Mouse (Mus musculus): Measurements from ENCODE around the gene Itih2. TPM values are rescaled to one million over a fixed set of nuclear protein-coding genes. Genes with fewer than 3 reads are reported as not detected.

The Itih2 gene
- polyA plus RNA-seq, 1 experiment from 2014 or later, result 3.4 TPM

- Histone ChIP-seq H3K27me3 (ENCODE audit: control insufficient read depth, insufficient read depth, low read length) (no peaks in the 10 kb centered on the region), H3K36me3 (replicated peaks; ENCODE audit: control insufficient read depth, insufficient read depth) (peaks cover 29% of the 10 kb centered on the region), H3K9ac (no peak overlapping the region), H3K9me3 (ENCODE audit: control insufficient read depth, low read length) (no peaks in the 10 kb centered on the region), H3K27ac (no peak overlapping the region), H3K4me2 (replicated peaks) (no peak overlapping the region), H3K4me3 (replicated peaks; ENCODE audit: low read length) (no peak overlapping the region), H3K4me1 (replicated peaks; ENCODE audit: control insufficient read depth, insufficient read depth, low read length) (0 out of 2 replicates have a peak, but pooled peaks cover 2% of the 10 kb centered on the region)
- WGBS, result 92% methylated on average over 7 of the region's 7 CpGs
- no peak for DNase-seq (ENCODE audit: low spot score)
- no peak for ATAC-seq (ENCODE audit: low FRiP score)
Measured at GRCm38 (mm10) chr2:10071751-10072150, 59.4 kb downstream of the Itih2 start.

GRCm38 (mm10) chr2:10058836-10059235 lies 72.4 kb downstream of the Itih2 start:
- Histone ChIP-seq H3K4me3 (replicated peaks; ENCODE audit: low read length) (no peak overlapping the region), H3K27ac (no peak overlapping the region), H3K36me3 (replicated peaks; ENCODE audit: control insufficient read depth, insufficient read depth) (peaks cover 97% of the 10 kb centered on the region), H3K9me3 (ENCODE audit: control insufficient read depth, low read length) (no peaks in the 10 kb centered on the region), H3K4me2 (replicated peaks) (no peak overlapping the region), H3K27me3 (ENCODE audit: control insufficient read depth, insufficient read depth, low read length) (no peaks in the 10 kb centered on the region), H3K9ac (no peak overlapping the region), H3K4me1 (replicated peaks; ENCODE audit: control insufficient read depth, insufficient read depth, low read length) (no peaks in the 10 kb centered on the region)
- no peak for ATAC-seq (ENCODE audit: low FRiP score)
- no peak for DNase-seq (ENCODE audit: low spot score)
- WGBS, result 88% methylated on average over 5 of the region's 5 CpGs

GRCm38 (mm10) chr2:10051996-10052395 lies 79.2 kb downstream of the Itih2 start:
- WGBS, result 100% methylated on average over 1 of the region's 1 CpGs
- no peak for ATAC-seq (ENCODE audit: low FRiP score)

GRCm38 (mm10) chr2:10050878-10051277 lies 80.3 kb downstream of the Itih2 start:
- Histone ChIP-seq H3K9ac (no peak overlapping the region), H3K4me3 (replicated peaks; ENCODE audit: low read length) (no peak overlapping the region), H3K9me3 (ENCODE audit: control insufficient read depth, low read length) (no peaks in the 10 kb centered on the region), H3K36me3 (replicated peaks; ENCODE audit: control insufficient read depth, insufficient read depth) (peaks cover 23% of the 10 kb centered on the region), H3K4me1 (replicated peaks; ENCODE audit: control insufficient read depth, insufficient read depth, low read length) (peaks cover 19% of the 10 kb centered on the region), H3K4me2 (replicated peaks) (no peak overlapping the region), H3K27me3 (ENCODE audit: control insufficient read depth, insufficient read depth, low read length) (no peaks in the 10 kb centered on the region), H3K27ac (no peak overlapping the region)
- ATAC-seq (ENCODE audit: low FRiP score) (no peak), DNase-seq (ENCODE audit: low spot score) (no peak)
- WGBS, result 89% methylated on average over 3 of the region's 3 CpGs

More at GRCm38 (mm10) chr2:10051996-10052395, 79.2 kb downstream of the Itih2 start:
- H3K4me1 ChIP-seq (replicated peaks; ENCODE audit: control insufficient read depth, insufficient read depth, low read length), result peaks cover 12% of the 10 kb centered on the region
- H3K9ac ChIP-seq, result no peak overlapping the region
- H3K4me3 ChIP-seq (replicated peaks; ENCODE audit: low read length), result no peak overlapping the region
- H3K36me3 ChIP-seq (replicated peaks; ENCODE audit: control insufficient read depth, insufficient read depth), result peaks cover 33% of the 10 kb centered on the region
- no peaks in the 10 kb centered on the region for H3K9me3 ChIP-seq (ENCODE audit: control insufficient read depth, low read length)
- no peak overlapping the region for H3K4me2 ChIP-seq (replicated peaks)
- H3K27me3 ChIP-seq (ENCODE audit: control insufficient read depth, insufficient read depth, low read length), result no peaks in the 10 kb centered on the region
- DNase-seq (ENCODE audit: low spot score), result no peak
- no peak overlapping the region for H3K27ac ChIP-seq

- no peak for ATAC-seq (ENCODE audit: low FRiP score)
Measured at GRCm38 (mm10) chr2:10049456-10049855, 81.7 kb downstream of the Itih2 start.

GRCm38 (mm10) chr2:10048461-10048860 lies 82.7 kb downstream of the Itih2 start, which contains the start of gene Taf3:
Taf3 (minus strand) TSS chr2:10048596.
- Histone ChIP-seq H3K4me1 (replicated peaks; ENCODE audit: control insufficient read depth, insufficient read depth, low read length) (peaks cover 19% of the 10 kb centered on the region), H3K9ac (peak within 1 kb of the TSS; percentile 73), H3K27me3 (ENCODE audit: control insufficient read depth, insufficient read depth, low read length) (no peaks in the 10 kb centered on the region), H3K4me2 (replicated peaks) (peak within 1 kb of the TSS; percentile 79), H3K4me3 (replicated peaks; ENCODE audit: low read length) (peak within 1 kb of the TSS; percentile 88), H3K9me3 (ENCODE audit: control insufficient read depth, low read length) (no peaks in the 10 kb centered on the region), H3K36me3 (replicated peaks; ENCODE audit: control insufficient read depth, insufficient read depth) (no peaks in the 10 kb centered on the region), H3K27ac (peak within 1 kb of the TSS; percentile 54)
- WGBS, result under 1% methylated on average over 36 of the region's 36 CpGs
- DNase-seq (ENCODE audit: low spot score), result peak; percentile 91
- ATAC-seq (ENCODE audit: low FRiP score), result peak; percentile 95

More at GRCm38 (mm10) chr2:10049456-10049855, 81.7 kb downstream of the Itih2 start:
- peak overlapping the region; percentile 49; the same call in 1 of the 2 replicates for H3K9ac ChIP-seq
- H3K4me3 ChIP-seq (replicated peaks; ENCODE audit: low read length), result peak overlapping the region; percentile 88
- peaks cover 19% of the 10 kb centered on the region for H3K4me1 ChIP-seq (replicated peaks; ENCODE audit: control insufficient read depth, insufficient read depth, low read length)
- no peak overlapping the region for H3K27ac ChIP-seq
- H3K4me2 ChIP-seq (replicated peaks), result peak overlapping the region; percentile 79
- H3K27me3 ChIP-seq (ENCODE audit: control insufficient read depth, insufficient read depth, low read length), result no peaks in the 10 kb centered on the region
- WGBS, result 18% methylated on average over 10 of the region's 10 CpGs
- H3K36me3 ChIP-seq (replicated peaks; ENCODE audit: control insufficient read depth, insufficient read depth), result peaks cover 9% of the 10 kb centered on the region
- no peak for DNase-seq (ENCODE audit: low spot score)
- no peaks in the 10 kb centered on the region for H3K9me3 ChIP-seq (ENCODE audit: control insufficient read depth, low read length)

GRCm38 (mm10) chr2:10047758-10048436 lies 83.3 kb downstream of the Itih2 start:
- no peaks in the 10 kb centered on the region for H3K27me3 ChIP-seq (ENCODE audit: control insufficient read depth, insufficient read depth, low read length)
- DNase-seq (ENCODE audit: low spot score) (peak; percentile 43), ATAC-seq (ENCODE audit: low FRiP score) (peak; percentile 77)
- H3K4me3 ChIP-seq (replicated peaks; ENCODE audit: low read length), result peak overlapping the region; percentile 88
- WGBS, result under 1% methylated on average over 47 of the region's 47 CpGs
- H3K9ac ChIP-seq, result peak overlapping the region; percentile 73
- H3K4me2 ChIP-seq (replicated peaks), result peak overlapping the region; percentile 66
- H3K27ac ChIP-seq, result peak overlapping the region; percentile 54
- H3K36me3 ChIP-seq (replicated peaks; ENCODE audit: control insufficient read depth, insufficient read depth), result no peaks in the 10 kb centered on the region
- H3K9me3 ChIP-seq (ENCODE audit: control insufficient read depth, low read length), result no peaks in the 10 kb centered on the region
- peaks cover 19% of the 10 kb centered on the region for H3K4me1 ChIP-seq (replicated peaks; ENCODE audit: control insufficient read depth, insufficient read depth, low read length)

Other genes with a start within 250 kb of the Itih2 start
- gene 9230102O04Rik, start 241.9 kb downstream of the Itih2 start, polyA plus RNA-seq (2014; fragmentation: Nextera tagmentation; extraction: Ambion mirVana), result 1.1 and 1.2 TPM in 2 replicates
- gene Gata3, start 241.4 kb downstream of the Itih2 start, polyA plus RNA-seq (2014; fragmentation: Nextera tagmentation; extraction: Ambion mirVana), result 28.2 and 29.0 TPM in 2 replicates
- gene Taf3, start 82.8 kb downstream of the Itih2 start, polyA plus RNA-seq (2014; fragmentation: Nextera tagmentation; extraction: Ambion mirVana), result 12.6 and 13.1 TPM in 2 replicates
- gene Atp5c1, start 50.9 kb downstream of the Itih2 start, polyA plus RNA-seq (2014; fragmentation: Nextera tagmentation; extraction: Ambion mirVana), result 649 and 654 TPM in 2 replicates
- gene Kin, start 50.8 kb downstream of the Itih2 start, polyA plus RNA-seq (2014; fragmentation: Nextera tagmentation; extraction: Ambion mirVana), result 26.5 and 29.1 TPM in 2 replicates
- gene Itih5, start 22.2 kb upstream of the Itih2 start, polyA plus RNA-seq (2014; fragmentation: Nextera tagmentation; extraction: Ambion mirVana), result 10.4 and 10.9 TPM in 2 replicates
- gene Sfmbt2, start 239.1 kb upstream of the Itih2 start, polyA plus RNA-seq (2014; fragmentation: Nextera tagmentation; extraction: Ambion mirVana), result 6.3 and 7.7 TPM in 2 replicates